Mouse (Mus musculus): ENCODE results near the gene Mrpl3.
A peak's percentile ranks its signal among the peaks of the same experiment; 100 is the strongest.
"Not testable (repeated sequence)": the region's sequence is repeated elsewhere in the genome, so short reads cannot be mapped to it uniquely, and the experiment has no call there.

The Mrpl3 gene

DNA sequence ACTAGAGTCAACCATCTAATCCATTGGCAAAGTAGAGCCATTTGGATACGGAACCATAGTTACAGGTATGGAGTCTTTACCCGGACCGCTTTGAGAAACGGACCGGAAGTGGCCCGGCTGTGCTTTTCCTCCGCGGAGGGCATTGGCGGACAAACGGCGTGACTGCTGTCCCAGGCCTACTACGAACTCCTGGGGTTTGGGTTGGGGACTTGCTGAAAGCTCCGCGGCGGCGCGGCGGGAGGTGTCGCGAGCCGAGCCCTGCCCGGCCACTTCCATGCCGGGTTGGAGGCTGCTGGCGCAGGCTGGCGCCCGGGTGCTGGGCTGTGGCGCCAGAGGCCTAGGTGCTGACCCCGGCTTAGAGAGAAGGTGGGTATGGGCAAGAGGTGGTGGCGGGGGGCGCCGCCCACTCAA lies at the start of gene Mrpl3:
Gene Mrpl3, plus strand, starts transcription at position 93 of the 411 bp plus-strand sequence.
- DNase-seq (ENCODE audit: low read depth, low spot score): peak; percentile 92

- DNase-seq (ENCODE audit: low read depth, low spot score): peak; percentile 71
Measured at GRCm38 (mm10) chr9:105010721-105011120, 42.3 kb upstream of the Mrpl3 start.

DNA sequence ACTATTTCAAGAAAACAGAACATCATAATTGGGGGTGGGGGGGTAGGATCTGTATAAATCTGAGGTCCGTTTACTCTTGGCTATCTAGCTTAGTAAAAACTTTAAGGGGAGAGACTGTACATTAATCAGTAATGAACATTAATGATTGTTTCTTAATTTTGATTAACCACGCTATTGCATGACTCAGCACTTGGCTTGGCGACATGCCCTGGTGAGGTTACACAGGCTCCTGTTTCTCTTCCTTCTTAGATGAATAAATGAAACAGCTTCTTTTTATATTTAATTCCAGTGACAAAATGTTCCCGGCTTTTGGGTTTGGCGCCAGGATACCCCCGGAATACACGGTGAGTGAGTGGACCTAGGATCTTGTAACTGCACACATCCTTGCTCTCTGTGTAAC lies 34.9 kb upstream of the Mrpl3 start:
- no peak for DNase-seq (ENCODE audit: low read depth, low spot score)

DNA sequence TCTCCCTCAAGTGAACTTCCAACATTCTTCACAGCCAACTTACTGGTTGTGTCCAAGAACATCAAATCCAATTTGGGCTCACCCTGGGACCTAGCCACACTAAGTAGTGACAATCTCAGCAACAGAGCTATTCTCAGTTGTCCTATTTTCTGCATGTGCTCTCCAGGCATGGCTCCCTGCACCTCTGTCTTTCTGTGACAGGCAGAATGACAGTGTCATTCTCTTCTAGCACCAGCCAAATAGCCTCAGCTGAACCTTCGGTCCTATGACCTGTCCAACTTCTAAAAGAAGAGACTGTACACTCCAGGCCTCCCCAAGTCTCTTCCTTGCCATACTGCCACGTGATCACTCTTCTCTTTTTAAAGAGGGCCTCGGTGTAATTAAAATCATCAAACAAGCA lies 24.7 kb upstream of the Mrpl3 start:
- no peak for DNase-seq (ENCODE audit: low read depth, low spot score)

DNA sequence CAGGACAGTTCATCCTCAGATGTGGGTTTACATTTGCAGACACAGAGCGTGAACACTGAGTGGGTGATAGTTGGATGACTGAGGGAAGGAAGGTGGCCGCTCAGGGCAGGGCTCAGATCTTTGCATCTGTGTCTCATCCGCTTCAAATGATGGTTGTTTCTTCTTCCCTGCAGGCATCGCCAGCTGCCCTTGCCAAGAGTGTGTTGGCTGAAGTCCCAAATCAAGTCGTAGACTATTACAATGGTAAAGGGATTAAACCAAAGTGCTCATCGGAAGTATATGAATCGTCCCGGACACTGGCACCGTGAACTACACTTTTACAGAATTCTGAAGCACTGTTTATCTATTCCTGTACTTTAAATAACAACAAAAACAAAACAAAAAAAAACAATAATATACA lies 20.5 kb upstream of the Mrpl3 start:
- DNase-seq (ENCODE audit: low read depth, low spot score): no peak

- no peak for DNase-seq (ENCODE audit: low read depth, low spot score)
Measured at GRCm38 (mm10) chr9:105033641-105034040, 19.4 kb upstream of the Mrpl3 start.

DNA sequence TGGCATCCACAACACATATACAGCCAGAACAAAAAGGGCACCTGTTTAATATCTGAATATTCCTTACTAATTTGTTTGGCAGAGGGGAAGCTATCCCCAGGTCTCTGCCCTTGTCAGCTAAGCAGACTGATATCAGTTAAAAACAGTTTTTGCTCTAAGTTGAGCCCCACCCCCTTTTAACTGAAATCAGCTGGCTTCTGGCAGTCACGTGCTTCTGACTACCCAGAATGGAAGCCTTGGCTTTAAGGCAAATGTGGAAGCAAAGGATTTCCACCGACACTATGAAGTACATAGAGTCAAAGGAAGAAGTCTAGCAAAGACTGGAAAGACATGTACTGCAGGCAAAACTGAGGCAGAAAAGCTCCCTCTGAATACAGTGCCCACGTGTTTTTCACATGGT lies 15.2 kb upstream of the Mrpl3 start:
- no peak for DNase-seq (ENCODE audit: low read depth, low spot score)

DNA sequence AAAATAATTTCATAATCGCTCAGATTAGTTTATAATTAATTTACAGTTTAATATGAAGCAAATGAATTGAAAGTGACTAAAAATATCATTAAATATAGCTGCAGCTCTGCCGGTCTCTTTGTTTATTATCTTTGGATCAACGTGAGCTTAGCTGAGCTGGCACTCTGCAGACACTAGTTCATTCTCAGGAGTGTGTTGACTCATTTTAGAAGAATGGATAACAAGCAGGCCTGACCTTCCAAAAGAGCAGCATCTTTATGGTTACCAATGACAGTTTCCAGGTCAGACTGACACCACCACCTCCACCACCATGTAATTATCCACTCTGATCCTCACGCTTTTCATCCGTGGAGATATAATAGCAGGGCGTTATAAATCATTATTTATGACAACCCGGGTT lies 7.0 kb upstream of the Mrpl3 start:
- DNase-seq (ENCODE audit: low read depth, low spot score): no peak

DNA sequence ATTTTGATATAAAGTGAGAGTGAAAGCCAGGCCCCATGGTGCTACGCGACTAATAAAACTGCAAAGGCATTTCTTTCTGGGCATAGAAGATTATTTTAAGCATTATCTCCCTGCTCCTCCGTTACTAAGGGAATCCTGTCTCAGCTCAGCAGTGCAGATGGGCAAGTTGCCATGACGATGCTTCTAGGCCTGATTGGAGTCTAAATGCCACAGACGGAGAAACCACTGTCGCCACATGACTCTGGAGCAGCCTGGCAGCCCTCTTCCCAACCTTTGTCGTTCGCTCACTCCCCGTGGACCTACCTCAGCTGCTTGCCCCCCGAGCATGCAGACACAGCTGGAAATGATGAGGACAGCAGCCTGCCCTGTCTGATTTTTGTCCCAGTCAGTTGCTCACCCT lies 4.7 kb upstream of the Mrpl3 start:
- peak; percentile 92 for DNase-seq (ENCODE audit: low read depth, low spot score)

- DNase-seq (ENCODE audit: low read depth, low spot score): no peak
Measured at GRCm38 (mm10) chr9:105049636-105050035, 3.4 kb upstream of the Mrpl3 start.

DNA sequence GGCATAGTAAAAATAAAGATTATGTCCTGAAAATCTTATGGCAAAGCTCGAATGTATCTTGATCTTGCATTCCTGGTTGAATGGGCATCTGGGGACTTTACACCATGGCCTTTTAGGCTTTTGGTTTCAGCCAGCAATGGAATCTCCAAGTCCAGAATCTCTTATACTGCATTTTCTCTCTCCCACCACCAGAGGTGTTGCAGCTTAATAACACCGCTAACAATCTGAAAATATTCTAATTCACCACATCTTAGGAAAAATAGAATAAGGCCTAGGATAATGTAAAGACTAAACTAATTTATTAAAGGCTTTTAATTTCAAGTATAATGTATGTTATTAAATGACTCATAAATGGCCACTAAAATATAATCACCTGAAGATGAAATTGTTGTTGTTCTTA lies 2.8 kb upstream of the Mrpl3 start:
- DNase-seq (ENCODE audit: low read depth, low spot score): no peak

DNA sequence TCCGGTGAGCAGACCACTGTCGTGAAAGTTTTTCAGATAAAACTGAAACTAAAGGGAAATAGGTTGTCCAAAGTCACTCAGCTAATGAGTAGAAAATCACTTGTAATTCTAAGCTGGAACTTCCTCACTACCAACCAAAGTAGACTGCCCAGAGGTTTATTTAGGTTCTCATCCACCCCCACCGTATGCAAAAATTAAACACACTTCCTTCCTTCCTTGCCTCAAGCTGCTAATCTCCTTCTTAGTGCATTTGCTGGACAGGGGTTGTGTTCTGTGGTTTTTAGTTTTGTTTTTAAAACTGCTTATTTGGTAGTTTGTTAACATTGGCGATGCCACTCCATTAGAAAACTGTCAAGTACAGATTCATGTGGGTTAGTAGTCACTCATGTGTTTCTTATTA lies 773 bp downstream of the Mrpl3 start:
- DNase-seq (ENCODE audit: low read depth, low spot score): no peak

DNA sequence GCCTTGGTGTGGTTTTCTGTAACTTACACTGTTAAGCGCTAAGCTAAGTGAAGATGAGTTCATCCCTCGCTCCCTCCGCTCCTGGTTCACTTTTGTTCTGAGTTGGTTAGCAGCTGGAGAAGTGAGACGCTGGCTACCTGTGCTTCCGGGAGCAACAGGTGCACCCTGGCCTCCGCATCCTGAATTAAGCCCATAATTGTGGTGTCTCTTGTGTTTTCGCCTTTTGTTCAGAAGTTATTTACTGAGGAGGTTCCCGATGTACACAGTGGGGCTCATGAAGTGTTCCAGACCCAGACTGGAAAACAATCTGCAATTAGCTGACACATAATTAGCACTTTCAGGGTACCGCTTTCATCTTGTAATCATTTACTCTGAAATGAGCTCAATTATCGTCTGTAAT lies 16.1 kb downstream of the Mrpl3 start:
- DNase-seq (ENCODE audit: low read depth, low spot score): peak; percentile 55

- no peak for DNase-seq (ENCODE audit: low read depth, low spot score)
Measured at GRCm38 (mm10) chr9:105072991-105073748, 20.1 kb downstream of the Mrpl3 start.

DNA sequence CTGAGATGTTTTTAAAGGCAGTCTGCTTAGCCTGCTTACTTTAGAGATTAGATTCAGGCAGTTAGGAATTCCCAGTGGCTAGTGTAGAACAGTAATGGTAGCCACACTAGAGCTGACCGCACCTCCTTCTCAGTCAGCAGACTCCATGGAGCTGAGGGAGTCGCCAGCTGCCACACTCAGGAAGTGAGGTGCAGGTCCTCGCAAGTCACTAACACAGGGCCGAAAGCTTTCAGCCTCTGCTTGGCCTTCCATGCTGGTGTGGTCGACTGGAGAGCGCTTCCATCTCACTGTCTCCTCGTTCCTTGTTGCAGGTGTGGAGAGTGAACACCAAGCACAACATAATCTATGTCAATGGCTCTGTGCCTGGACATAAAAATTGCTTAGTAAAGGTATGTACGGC lies 21.8 kb downstream of the Mrpl3 start:
- DNase-seq (ENCODE audit: low read depth, low spot score): no peak

GRCm38 (mm10) chr9:105076756-105077424 lies 23.9 kb downstream of the Mrpl3 start:
- DNase-seq (ENCODE audit: low read depth, low spot score): peak; percentile 41

DNA sequence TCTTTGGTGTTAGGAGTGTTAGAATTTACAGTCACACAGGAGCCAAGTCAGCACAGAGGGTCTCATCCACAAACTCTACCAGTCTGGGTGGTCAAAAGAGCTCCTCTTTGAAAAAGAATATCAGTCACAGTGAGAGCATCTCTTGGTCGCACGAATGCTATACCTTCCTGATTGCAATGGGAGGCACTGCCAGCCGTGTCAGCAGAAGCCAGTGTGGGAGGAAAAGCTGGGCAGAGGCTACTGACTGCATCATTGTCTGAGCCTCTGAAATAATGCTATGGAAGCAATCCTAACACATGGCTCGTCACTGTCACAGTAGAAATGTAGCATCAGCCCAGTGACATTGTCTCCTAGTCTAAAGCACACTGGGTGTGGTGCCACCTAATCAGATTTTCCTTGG lies 25.4 kb downstream of the Mrpl3 start:
- peak; percentile 22 for DNase-seq (ENCODE audit: low read depth, low spot score)

- DNase-seq (ENCODE audit: low read depth, low spot score): no peak
Measured at GRCm38 (mm10) chr9:105080246-105080645, 27.2 kb downstream of the Mrpl3 start.

GRCm38 (mm10) chr9:105100807-105101570 lies 48.0 kb downstream of the Mrpl3 start:
- DNase-seq (ENCODE audit: low read depth, low spot score): peak; percentile 24

DNA sequence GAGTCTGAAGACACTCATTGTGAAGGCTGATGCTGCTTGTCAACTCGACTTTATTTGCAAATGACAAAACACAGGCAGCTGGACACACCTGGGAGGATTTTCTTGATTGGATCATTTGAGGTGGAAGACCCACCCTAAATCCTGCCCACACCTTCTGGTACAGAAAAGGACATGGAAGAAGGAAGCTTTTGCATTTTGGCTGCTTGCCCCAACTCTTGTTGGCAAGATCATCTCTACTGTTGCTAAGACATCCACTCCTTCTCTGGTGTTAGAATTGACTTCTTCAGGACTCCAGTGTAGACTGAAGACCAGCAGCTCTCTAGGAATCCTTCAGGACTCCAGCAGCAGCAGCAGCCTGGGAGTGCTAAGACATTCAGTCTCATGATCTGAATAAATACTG lies 48.9 kb downstream of the Mrpl3 start:
- peak; percentile 46 for DNase-seq (ENCODE audit: low read depth, low spot score)

DNA sequence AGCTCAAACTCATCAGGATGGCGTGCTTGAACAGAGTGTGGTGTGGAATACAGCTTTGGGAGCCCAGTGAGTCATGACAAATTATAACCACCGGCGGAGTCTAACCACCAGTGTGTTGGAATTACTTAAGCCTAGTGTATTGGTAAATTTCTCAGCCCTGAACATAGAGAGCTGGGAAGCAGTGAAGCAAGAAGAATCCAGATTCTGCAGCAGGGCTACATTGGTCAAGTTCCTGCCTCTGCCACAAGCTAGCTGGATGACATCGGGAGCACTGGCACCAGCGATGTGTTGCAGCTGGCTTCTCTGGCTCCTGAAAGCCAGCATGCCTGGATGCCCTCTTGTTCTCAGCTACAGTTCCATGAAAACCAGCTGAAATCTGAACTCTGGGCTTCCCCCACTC lies 50.9 kb downstream of the Mrpl3 start:
- no peak for DNase-seq (ENCODE audit: low read depth, low spot score)

GRCm38 (mm10) chr9:105125206-105125605 lies 72.2 kb downstream of the Mrpl3 start:
- DNase-seq (ENCODE audit: low read depth, low spot score): not testable (repeated sequence)
